Mouse (Mus musculus) CH12.LX (cell line): ENCODE data around the gene Pgp. TPM values are rescaled to one million over a fixed set of nuclear protein-coding genes. Genes with fewer than 3 reads are reported as not detected.

Experiments
- DNase-seq: peaks from one replicate; pipeline ENCODE4 v3.0.0-alpha.2; 2013; ENCODE audit errors: extremely low read depth
- H3K27ac ChIP-seq: 2 replicates; pipeline ENCODE4 v1.5.1; 2012; ENCODE audit warnings: low read depth, mild to moderate bottlenecking, control low read depth, moderate library complexity; ENCODE audit not compliant: insufficient read depth
- H3K27me3 ChIP-seq: replicated peaks from 2 replicates; pipeline ENCODE3; 2012; ENCODE audit warnings: inconsistent platforms
- H3K36me3 ChIP-seq, 2 experiments: replicated peaks in 1 of 2; 2 replicates each; pipeline versions ENCODE3 to v1.6.1; 2012; ENCODE audit warnings: inconsistent platforms in 1 of 2, low read length in 1 of 2, mild to moderate bottlenecking in 1 of 2, mixed read lengths in 1 of 2, moderate library complexity in 1 of 2; ENCODE audit not compliant: control insufficient read depth in 1 of 2, insufficient read depth in 1 of 2
- H3K4me1 ChIP-seq, 2 experiments: 2 replicates each; pipeline ENCODE4 v1.6.1; 2012; ENCODE audit warnings: inconsistent platforms in 1 of 2, moderate library complexity in 1 of 2; ENCODE audit not compliant: insufficient read depth in 2 of 2, control insufficient read depth in 1 of 2
- H3K4me2 ChIP-seq: 2 replicates; pipeline ENCODE4 v1.6.1; 2012; ENCODE audit warnings: low read depth, mild to moderate bottlenecking, control low read depth; ENCODE audit not compliant: poor library complexity, insufficient read depth, severe bottlenecking
- H3K4me3 ChIP-seq, 3 experiments: fragments of 150-350 bp in 1 of 3; sonication (generic) in 1 of 3; replicated peaks in 1 of 3; 2 replicates each; pipeline versions ENCODE3 to v1.5.1; 2011 to 2012; ENCODE audit warnings: low read depth in 2 of 3, low read length in 2 of 3, mild to moderate bottlenecking in 2 of 3, moderate library complexity in 2 of 3, control low read depth in 1 of 3, improper control_type of control experiment in 1 of 3, inconsistent platforms in 1 of 3, mixed read lengths in 1 of 3; ENCODE audit not compliant: poor library complexity in 1 of 3
- H3K79me2 ChIP-seq: replicated peaks from 2 replicates; pipeline ENCODE4 v1.6.1; 2012; ENCODE audit warnings: mild to moderate bottlenecking, moderate library complexity; ENCODE audit not compliant: control insufficient read depth, poor library complexity, insufficient read depth, severe bottlenecking; ENCODE audit errors: extremely low read depth
- H3K9ac ChIP-seq: 2 replicates; pipeline ENCODE4 v1.6.1; 2012; ENCODE audit warnings: low read depth, mild to moderate bottlenecking, control low read depth, moderate library complexity; ENCODE audit not compliant: insufficient read depth
- H3K9me3 ChIP-seq: replicated peaks from 2 replicates; pipeline ENCODE3; 2012; ENCODE audit warnings: low read length, inconsistent platforms, mixed read lengths
- CHD1 ChIP-seq: IDR thresholded peaks from 2 replicates; pipeline ENCODE4 v1.6.1; 2012; ENCODE audit warnings: low read depth, low read length, improper control_type of control experiment, inconsistent platforms
- CTCF ChIP-seq, 2 experiments: IDR thresholded peaks in 1 of 2; conservative IDR thresholded peaks in 1 of 2; 2 replicates each; pipeline ENCODE4 v1.5.1; 2011 to 2012; ENCODE audit warnings: low read depth in 2 of 2, low read length in 2 of 2, improper control_type of control experiment in 1 of 2, inconsistent platforms in 1 of 2, mild to moderate bottlenecking in 1 of 2, moderate library complexity in 1 of 2
- ETS1 ChIP-seq: conservative IDR thresholded peaks from 2 replicates; pipeline ENCODE4 v1.6.1; 2012; ENCODE audit warnings: low read depth, mild to moderate bottlenecking, inconsistent platforms, low read length, improper control_type of control experiment, moderate library complexity
- IRF4 ChIP-seq: IDR thresholded peaks from 2 replicates; pipeline ENCODE4 v1.6.1; 2014; ENCODE audit warnings: low read depth, mild to moderate bottlenecking, inconsistent platforms, low read length, improper control_type of control experiment
- MAFK ChIP-seq: IDR thresholded peaks from 2 replicates; pipeline ENCODE4 v1.6.1; 2011; ENCODE audit warnings: low read length, improper control_type of control experiment; ENCODE audit not compliant: insufficient replicate concordance
- MAX ChIP-seq: IDR thresholded peaks from 2 replicates; pipeline ENCODE4 v1.6.1; 2011; ENCODE audit warnings: low read length, improper control_type of control experiment
- MAZ ChIP-seq: IDR thresholded peaks from 2 replicates; pipeline ENCODE4 v1.6.1; 2012; ENCODE audit warnings: low read depth, mild to moderate bottlenecking, inconsistent platforms, low read length, improper control_type of control experiment, moderate library complexity
- PAX5 ChIP-seq: IDR thresholded peaks from 2 replicates; pipeline ENCODE4 v1.6.1; 2012; ENCODE audit warnings: low read length, inconsistent platforms, mixed read lengths
- POLR2A ChIP-seq: IDR thresholded peaks from 2 replicates; pipeline ENCODE4 v1.6.1; 2011; ENCODE audit warnings: low read depth, mild to moderate bottlenecking, improper control_type of control experiment, low read length
- POLR2AphosphoS2 ChIP-seq: IDR thresholded peaks from 2 replicates; pipeline ENCODE4 v1.6.1; 2011; ENCODE audit warnings: low read depth, low read length, improper control_type of control experiment
- SMC3 ChIP-seq: IDR thresholded peaks from 2 replicates; pipeline ENCODE4 v1.6.1; 2011; ENCODE audit warnings: low read depth, low read length, improper control_type of control experiment
- TBP ChIP-seq: conservative IDR thresholded peaks from 2 replicates; pipeline ENCODE4 v1.6.1; 2011; ENCODE audit warnings: low read depth, low read length, improper control_type of control experiment
- TCF12 ChIP-seq: IDR thresholded peaks from 2 replicates; pipeline ENCODE4 v1.6.1; 2014; ENCODE audit warnings: low read depth, mild to moderate bottlenecking, inconsistent platforms, low read length, improper control_type of control experiment
- USF1 ChIP-seq: IDR thresholded peaks from 2 replicates; pipeline ENCODE4 v1.6.1; 2014; ENCODE audit warnings: low read depth, mild to moderate bottlenecking, inconsistent platforms, low read length, improper control_type of control experiment
- ZKSCAN1 ChIP-seq: IDR thresholded peaks from 2 replicates; pipeline ENCODE4 v1.6.1; 2012; ENCODE audit warnings: low read depth, inconsistent platforms, low read length, improper control_type of control experiment, borderline replicate concordance
- ZMIZ1 ChIP-seq: IDR thresholded peaks from 2 replicates; pipeline ENCODE4 v1.6.1; 2012; ENCODE audit warnings: low read depth, mild to moderate bottlenecking, inconsistent platforms, low read length, improper control_type of control experiment
- ZNF384 ChIP-seq: IDR thresholded peaks from 2 replicates; pipeline ENCODE4 v1.6.1; 2012; ENCODE audit warnings: low read depth, low read length, improper control_type of control experiment, inconsistent platforms
- dilution Hi-C: fragments of 300-500 bp; cut with MboI; formaldehyde crosslinking; loops from 2 replicates; pipeline ENCODE4 v1.14.3; 2020; ENCODE audit warnings: low sequenced_read_pairs; ENCODE audit not compliant: extremely low pct_unique_long_range_greater_than_20kb, extremely low pct_ligation_motif_present
- in situ Hi-C: fragments of 300-500 bp; cut with MboI; formaldehyde crosslinking; loops from 3 replicates; pipeline ENCODE4 v1.14.3; 2019; ENCODE audit warnings: low sequenced_read_pairs, low pct_ligation_motif_present, low pct_unique_long_range_greater_than_20kb, mixed read lengths
- polyA plus RNA-seq: library from polyadenylated mRNA; unstranded; fragments of >175 nt; gene quantifications from 2 replicates; pipeline ENCODE4 v1.2.1, GENCODE M21; 2012; ENCODE audit warnings: low read depth; ENCODE audit not compliant: insufficient read length
- total RNA-seq, 2 experiments: library from RNA; depleted of rRNA; stranded (reverse); fragments of 300-350 nt in 1 of 2; fragments of >200 nt in 1 of 2; gene quantifications; 2 replicates each; pipeline ENCODE4 v1.2.3; 2012 to 2014

The Pgp gene
- total and polyA plus RNA-seq, 3 experiments: 14.2 to 41.8 (median 41.6) TPM

- no peak overlapping the region for H3K4me3 ChIP-seq
- DNase-seq: no peak
- H3K27ac ChIP-seq: no peak overlapping the region
- dilution Hi-C loops (no loop called here), in situ Hi-C loops (no loop called here)
- H3K4me1 ChIP-seq: peaks cover 12 to 26% of the 10 kb centered on the region in 2 experiments; a peak in 3 of 4 replicates
- peaks cover 11 to 17% of the 10 kb centered on the region in 2 experiments for H3K36me3 ChIP-seq
- H3K9ac ChIP-seq: no peak overlapping the region
- no peaks in the 10 kb centered on the region for H3K79me2 ChIP-seq
- TF ChIP-seq TBP (no peak), POLR2AphosphoS2 (no peak), MAFK (no peak), TCF12 (no peak), CTCF (conservative IDR thresholded peaks at IDR 0.05 in 1 of 2, IDR thresholded peaks at IDR 0.05 in 1 of 2; ENCODE audit: low read depth in 2 of 2, low read length in 2 of 2) (no peak), ZMIZ1 (no peak), SMC3 (no peak), USF1 (no peak), MAX (no peak), MAZ (no peak), PAX5 (no peak), IRF4 (no peak), POLR2A (no peak)
- peaks cover 8% of the 10 kb centered on the region for H3K27me3 ChIP-seq
- H3K9me3 ChIP-seq: no peaks in the 10 kb centered on the region
- no peak overlapping the region for H3K4me2 ChIP-seq
Observed at GRCm38 (mm10) chr17:24481027-24481815, 11.0 kb downstream of the Pgp start.

GRCm38 (mm10) chr17:24483495-24483894 lies 13.3 kb downstream of the Pgp start:
- Histone ChIP-seq H3K9ac (no peak overlapping the region), H3K36me3 (no peaks in the 10 kb centered on the region), H3K27me3 (peaks cover 27% of the 10 kb centered on the region), H3K27ac (no peak overlapping the region), H3K79me2 (no peaks in the 10 kb centered on the region), H3K4me2 (no peak overlapping the region), H3K9me3 (no peaks in the 10 kb centered on the region), H3K4me1 (peaks cover 6 to 15% of the 10 kb centered on the region in 2 experiments; a peak in 3 of 4 replicates)
- DNase-seq: no peak
- dilution Hi-C loops: no loop called here
- TF ChIP-seq ZNF384 (no peak), ETS1 (no peak), PAX5 (no peak), CHD1 (no peak), ZKSCAN1 (no peak)
- TF ChIP-seq, all 38 proteins: peak for 0
- in situ Hi-C loops: no loop called here
- no peak overlapping the region for H3K4me3 ChIP-seq
